Mouse (Mus musculus) lung, postnatal 0 days (tissue): ENCODE measurements around the gene Epha8. TPM values are rescaled to one million over a fixed set of nuclear protein-coding genes. Genes with fewer than 3 reads are reported as not detected.

ENCODE experiments used
- ATAC-seq: fragments of 200-750 bp; cut with Nextera tagmentation; 2 replicates; pipeline ENCODE4 v1.8.0; 2017; ENCODE audit warnings: moderate library complexity
- DNase-seq: peaks from one replicate; pipeline ENCODE4 v3.0.0-alpha.2; 2016; ENCODE audit warnings: low spot score
- H3K27ac ChIP-seq: fragments of 300-500 bp; sonication (generic); 2 replicates; pipeline ENCODE4 v1.5.1; 2014; ENCODE audit warnings: antibody characterized with exemption, mild to moderate bottlenecking, low read length, mixed read lengths
- H3K27me3 ChIP-seq: fragments of 300-500 bp; sonication (generic); replicated peaks from 2 replicates; pipeline ENCODE4 v1.6.1; 2014; ENCODE audit warnings: low read length, mixed read lengths; ENCODE audit not compliant: insufficient read depth
- H3K36me3 ChIP-seq: fragments of 300-500 bp; sonication (generic); 2 replicates; pipeline ENCODE4 v1.6.1; 2014; ENCODE audit warnings: low read length, mixed read lengths; ENCODE audit not compliant: insufficient read depth
- H3K4me1 ChIP-seq: fragments of 300-500 bp; sonication (generic); 2 replicates; pipeline ENCODE4 v1.6.1; 2014; ENCODE audit warnings: antibody characterized with exemption, low read depth, low read length, mixed read lengths; ENCODE audit not compliant: insufficient read depth
- H3K4me2 ChIP-seq: fragments of 300-500 bp; sonication (generic); replicated peaks from 2 replicates; pipeline ENCODE4 v1.6.1; 2014; ENCODE audit warnings: low read depth, mild to moderate bottlenecking, low read length, moderate library complexity, mixed read lengths
- H3K4me3 ChIP-seq: fragments of 300-500 bp; sonication (generic); 2 replicates; pipeline ENCODE4 v1.5.1; 2014; ENCODE audit warnings: low read depth, low read length
- H3K9ac ChIP-seq: fragments of 300-500 bp; sonication (generic); replicated peaks from 2 replicates; pipeline ENCODE4 v1.6.1; 2014; ENCODE audit warnings: low read depth, mild to moderate bottlenecking
- H3K9me3 ChIP-seq: fragments of 300-500 bp; sonication (generic); 2 replicates; pipeline ENCODE4 v1.6.1; 2016; ENCODE audit warnings: low read length, mixed read lengths
- CTCF ChIP-seq: IDR thresholded peaks from 2 replicates; pipeline ENCODE4 v1.5.1; 2016; ENCODE audit warnings: antibody characterized with exemption, mild to moderate bottlenecking
- EP300 ChIP-seq: IDR thresholded peaks from 2 replicates; pipeline ENCODE4 v1.6.1; 2016; ENCODE audit warnings: antibody characterized with exemption, mild to moderate bottlenecking, control low read depth
- WGBS: fragments of 180-500 bp; shearing (Covaris S2); extraction: QIAGEN DNeasy Blood & Tissue Kit; methylation state at CpG from one replicate; pipeline ENCODE4 v1.1.7; 2014; 5-methylcytosine and 5-hydroxymethylcytosine counted together
- polyA plus RNA-seq: library from polyadenylated mRNA; unstranded; fragments of >200 nt; fragmentation: Nextera tagmentation; extraction: Ambion mirVana; gene quantifications from 2 replicates; pipeline ENCODE4 v1.2.1, GENCODE M21; 2015

The Epha8 gene
- polyA plus RNA-seq, 1 experiment from 2014 or later, result 0.04 TPM

- no peak for DNase-seq
- TF ChIP-seq CTCF (no peak), EP300 (no peak)
These were observed 38.7 kb upstream of the Epha8 start for GRCm38 (mm10) chr4:136995361-136995760.

GRCm38 (mm10) chr4:136981993-136982695, 25.5 kb upstream of the Epha8 start:
- 0 out of 2 replicates have a peak, but pooled peaks cover 3% of the 10 kb centered on the region for H3K36me3 ChIP-seq
- ATAC-seq (no peak), DNase-seq (no peak)
- H3K4me3 ChIP-seq, result no peak overlapping the region
- no peak overlapping the region for H3K27ac ChIP-seq
- TF ChIP-seq CTCF (no peak), EP300 (no peak)
- H3K4me1 ChIP-seq, result no peaks in the 10 kb centered on the region
- H3K9me3 ChIP-seq, result no peaks in the 10 kb centered on the region
- no peak overlapping the region for H3K4me2 ChIP-seq
- no peak overlapping the region for H3K9ac ChIP-seq
- WGBS, result 51% methylated on average over 9 of the region's 9 CpGs
- no peaks in the 10 kb centered on the region for H3K27me3 ChIP-seq

More at GRCm38 (mm10) chr4:136995361-136995760, 38.7 kb upstream of the Epha8 start:
- Histone ChIP-seq H3K27ac (no peak overlapping the region), H3K4me3 (no peak overlapping the region), H3K4me2 (no peak overlapping the region), H3K9ac (no peak overlapping the region), H3K9me3 (no peaks in the 10 kb centered on the region), H3K4me1 (no peaks in the 10 kb centered on the region), H3K27me3 (no peaks in the 10 kb centered on the region), H3K36me3 (peaks cover 18% of the 10 kb centered on the region; the same call in 1 of the 2 replicates)
- no peak for ATAC-seq
- WGBS, result 78% methylated on average over 14 of the region's 14 CpGs

GRCm38 (mm10) chr4:136981347-136981746, 24.7 kb upstream of the Epha8 start:
- TF ChIP-seq EP300, result no peak
- TF ChIP-seq CTCF, result peak; percentile 73
- no peaks in the 10 kb centered on the region for H3K9me3 ChIP-seq
- H3K4me1 ChIP-seq, result no peaks in the 10 kb centered on the region
- no peaks in the 10 kb centered on the region for H3K27me3 ChIP-seq
- H3K27ac ChIP-seq, result no peak overlapping the region
- WGBS, result 16% methylated on average over 12 of the region's 12 CpGs
- 0 out of 2 replicates have a peak, but pooled peaks cover under 1% of the 10 kb centered on the region for H3K36me3 ChIP-seq
- DNase-seq, result peak; percentile 86
- H3K4me2 ChIP-seq, result no peak overlapping the region
- ATAC-seq, result peak; percentile 57
- H3K4me3 ChIP-seq, result no peak overlapping the region
- H3K9ac ChIP-seq, result no peak overlapping the region

- H3K4me2 ChIP-seq, result no peak overlapping the region
- no peak for ATAC-seq
- WGBS, result 63% methylated on average over 4 of the region's 4 CpGs
- no peak overlapping the region for H3K9ac ChIP-seq
- no peaks in the 10 kb centered on the region for H3K4me1 ChIP-seq
- no peaks in the 10 kb centered on the region for H3K36me3 ChIP-seq
- H3K27me3 ChIP-seq, result no peaks in the 10 kb centered on the region
- TF ChIP-seq EP300 (no peak), CTCF (no peak)
- no peak overlapping the region for H3K27ac ChIP-seq
- H3K4me3 ChIP-seq, result no peak overlapping the region
- H3K9me3 ChIP-seq, result no peaks in the 10 kb centered on the region
- DNase-seq, result no peak
These were observed 24.3 kb upstream of the Epha8 start for GRCm38 (mm10) chr4:136980921-136981320.

GRCm38 (mm10) chr4:136977244-136977643, 20.6 kb upstream of the Epha8 start:
- TF ChIP-seq CTCF (no peak), EP300 (no peak)
- no peaks in the 10 kb centered on the region; the same call in 1 of the 2 replicates for H3K27me3 ChIP-seq

GRCm38 (mm10) chr4:136970939-136971338, 14.3 kb upstream of the Epha8 start:
- peaks cover 17% of the 10 kb centered on the region for H3K27me3 ChIP-seq

More at GRCm38 (mm10) chr4:136977244-136977643, 20.6 kb upstream of the Epha8 start:
- ATAC-seq (no peak), DNase-seq (no peak)
- WGBS, result 35% methylated on average over 8 of the region's 8 CpGs
- H3K9ac ChIP-seq, result no peak overlapping the region
- no peak overlapping the region for H3K27ac ChIP-seq
- H3K4me2 ChIP-seq, result no peak overlapping the region
- no peaks in the 10 kb centered on the region for H3K36me3 ChIP-seq
- H3K4me1 ChIP-seq, result no peaks in the 10 kb centered on the region
- no peak overlapping the region for H3K4me3 ChIP-seq
- H3K9me3 ChIP-seq, result no peaks in the 10 kb centered on the region

More at GRCm38 (mm10) chr4:136970939-136971338, 14.3 kb upstream of the Epha8 start:
- Histone ChIP-seq H3K4me2 (no peak overlapping the region), H3K9ac (no peak overlapping the region), H3K9me3 (no peaks in the 10 kb centered on the region), H3K4me3 (no peak overlapping the region), H3K4me1 (no peaks in the 10 kb centered on the region), H3K36me3 (no peaks in the 10 kb centered on the region), H3K27ac (no peak overlapping the region)
- whole genome bisulfite sequencing, result 6% methylated on average over 6 of the region's 6 CpGs
- DNase-seq (no peak), ATAC-seq (no peak)
- TF ChIP-seq EP300, result no peak
- TF ChIP-seq CTCF, result peak; percentile 68
